Mouse (Mus musculus) hindbrain, embryonic 10.5 days (tissue): Measurements from ENCODE around the gene Arid1b. TPM values are rescaled to one million over a fixed set of nuclear protein-coding genes. Genes with fewer than 3 reads are reported as not detected.

Source experiments
- DNase-seq: peaks from one replicate; pipeline ENCODE4 v3.0.0-alpha.2; 2017; ENCODE audit warnings: low spot score
- H3K27ac ChIP-seq: fragments of 300-500 bp; sonication (generic); 2 replicates; pipeline ENCODE4 v1.5.1; 2016; ENCODE audit warnings: mild to moderate bottlenecking, moderate library complexity
- H3K27me3 ChIP-seq: fragments of 300-500 bp; sonication (generic); 2 replicates; pipeline ENCODE4 v1.6.1; 2016; ENCODE audit warnings: mild to moderate bottlenecking; ENCODE audit not compliant: poor library complexity, insufficient read depth, severe bottlenecking
- H3K36me3 ChIP-seq: fragments of 300-500 bp; sonication (generic); 2 replicates; pipeline ENCODE4 v1.6.1; 2016; ENCODE audit warnings: mild to moderate bottlenecking, moderate library complexity
- H3K4me1 ChIP-seq: fragments of 300-500 bp; sonication (generic); replicated peaks from 2 replicates; pipeline ENCODE4 v1.6.1; 2016; ENCODE audit warnings: mild to moderate bottlenecking
- H3K4me3 ChIP-seq: fragments of 300-500 bp; sonication (generic); 2 replicates; pipeline ENCODE4 v1.5.1; 2016; ENCODE audit warnings: mild to moderate bottlenecking, moderate library complexity
- H3K9me3 ChIP-seq: fragments of 300-500 bp; sonication (generic); 2 replicates; pipeline ENCODE4 v1.6.1; 2016; ENCODE audit warnings: mild to moderate bottlenecking, moderate library complexity
- WGBS: fragments of 180-500 bp; shearing (Covaris S2); methylation state at CpG from one replicate; pipeline ENCODE4 v1.1.7; 2016; 5-methylcytosine and 5-hydroxymethylcytosine counted together
- polyA plus RNA-seq: library from polyadenylated mRNA; unstranded; fragments of >200 nt; fragmentation: Nextera tagmentation; extraction: Ambion mirVana; gene quantifications from 2 replicates; pipeline ENCODE4 v1.2.1, GENCODE M21; 2016

Gene Arid1b
- polyA plus RNA-seq, 1 experiment from 2014 or later: 11.7 TPM

DNA sequence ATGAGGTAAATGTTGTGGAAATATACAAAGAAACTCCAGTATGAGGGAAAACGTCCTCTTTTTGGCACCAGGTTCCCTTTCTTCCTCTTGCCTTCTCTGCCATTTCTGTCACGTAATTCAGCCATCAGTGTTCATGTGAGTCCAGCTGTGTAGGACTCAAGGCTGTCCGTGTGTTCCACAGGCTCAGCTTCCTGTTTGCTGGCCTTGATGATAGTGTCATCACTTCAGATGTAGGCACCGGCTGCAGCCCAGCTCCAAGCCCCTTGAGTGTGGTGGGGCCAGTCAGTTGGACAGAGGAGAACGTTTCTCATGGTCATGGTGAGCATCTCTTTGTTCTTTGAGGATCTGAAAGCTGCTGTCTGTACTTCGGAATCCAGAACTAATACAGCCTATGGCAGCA is 61.3 kb downstream of the Arid1b start:
- DNase-seq: no peak
- Histone ChIP-seq H3K9me3 (no peaks in the 10 kb centered on the region), H3K27me3 (no peaks in the 10 kb centered on the region), H3K27ac (no peak overlapping the region), H3K4me3 (no peak overlapping the region), H3K36me3 (peaks cover 20% of the 10 kb centered on the region), H3K4me1 (peaks cover 76% of the 10 kb centered on the region)
- 82% methylated on average over 6 of the region's 6 CpGs for WGBS

DNA sequence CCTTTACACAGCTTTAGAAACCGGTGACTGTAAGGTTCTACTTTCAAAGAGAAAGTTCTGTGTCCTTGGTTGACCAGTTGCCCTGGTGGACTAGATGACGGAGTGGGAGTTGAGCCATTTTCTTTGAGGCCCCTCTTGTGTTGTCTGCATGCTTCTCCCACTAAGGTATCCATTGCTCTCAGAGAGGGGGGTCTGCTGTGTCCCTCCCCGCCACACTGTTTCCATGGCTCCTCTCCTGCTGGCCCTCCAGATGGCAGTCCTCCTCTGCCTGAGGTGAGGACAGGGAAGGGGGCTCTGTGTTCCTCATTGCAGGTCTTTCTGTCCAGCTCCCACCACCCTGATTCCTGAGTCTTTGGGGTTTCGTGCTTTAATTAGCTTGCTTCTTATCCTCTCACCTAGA is 62.5 kb downstream of the Arid1b start:
- WGBS: 70% methylated on average over 4 of the region's 4 CpGs
- Histone ChIP-seq H3K27me3 (no peaks in the 10 kb centered on the region), H3K4me1 (peaks cover 77% of the 10 kb centered on the region), H3K9me3 (no peaks in the 10 kb centered on the region), H3K36me3 (peaks cover 19% of the 10 kb centered on the region), H3K27ac (no peak overlapping the region), H3K4me3 (no peak overlapping the region)
- DNase-seq: no peak

DNA sequence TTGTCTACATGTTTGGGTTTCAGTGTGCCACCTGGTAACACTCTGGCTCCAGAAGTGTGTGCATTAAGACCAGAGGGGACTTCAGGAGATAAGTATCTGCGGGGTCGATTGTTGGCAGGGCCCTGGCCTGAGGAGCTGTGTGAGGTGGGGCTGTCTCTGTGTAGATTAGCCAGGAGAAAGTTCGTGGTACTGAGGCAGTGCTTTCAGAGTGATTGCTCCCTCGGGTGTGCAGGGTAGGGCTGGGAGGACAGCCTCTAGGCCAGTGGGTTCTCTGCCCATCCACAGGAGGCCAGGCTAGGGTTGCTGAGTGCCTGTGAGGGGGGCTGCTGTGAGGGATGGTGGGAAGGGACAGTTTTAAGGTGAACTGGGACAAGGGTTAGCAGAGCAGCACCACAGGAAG is 63.2 kb downstream of the Arid1b start:
- peaks cover 71% of the 10 kb centered on the region for H3K4me1 ChIP-seq

DNA sequence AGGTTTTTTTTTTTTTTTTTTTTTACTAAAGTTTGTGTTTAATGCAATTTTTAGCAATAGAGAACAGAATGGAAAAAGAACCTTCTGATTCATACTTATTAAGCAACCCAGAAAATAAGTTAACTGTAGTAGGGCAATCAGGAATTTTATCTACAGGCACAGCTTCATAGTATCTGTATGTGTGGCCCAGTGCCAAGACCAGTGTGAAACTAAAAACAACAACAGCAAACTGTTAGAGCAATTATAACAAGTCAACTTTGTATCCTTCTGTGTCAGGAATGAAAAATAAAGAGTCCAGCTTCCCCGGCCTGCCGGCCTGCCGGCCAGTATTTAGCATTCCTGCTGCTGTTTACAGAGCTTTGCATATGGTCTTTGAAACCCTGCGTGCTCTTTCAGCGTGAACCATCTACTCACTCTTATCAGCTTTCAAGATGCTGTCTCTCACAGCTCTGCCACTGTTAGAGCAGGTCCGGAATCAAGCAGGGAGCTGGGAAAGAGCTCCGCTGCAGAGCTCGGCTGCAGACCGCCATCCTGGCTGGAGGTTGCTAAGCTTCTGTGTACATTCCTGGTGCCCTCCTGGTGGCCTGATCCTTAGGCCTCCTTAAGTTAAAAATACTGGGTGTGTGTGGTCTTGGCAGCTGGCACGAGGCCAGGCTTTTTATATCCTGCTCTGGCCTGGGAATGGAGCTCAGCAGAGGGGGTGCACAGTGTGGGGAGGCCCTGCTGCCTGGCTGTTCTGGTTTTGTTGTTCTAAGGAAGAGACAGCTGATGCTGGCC is 64.0 kb downstream of the Arid1b start:
- WGBS: 8% methylated on average over 10 of the region's 10 CpGs
- peak; percentile 55 for DNase-seq
- Histone ChIP-seq H3K36me3 (peaks cover 11% of the 10 kb centered on the region), H3K27me3 (no peaks in the 10 kb centered on the region), H3K9me3 (no peaks in the 10 kb centered on the region), H3K4me3 (no peak overlapping the region; the same call in 1 of the 2 replicates), H3K4me1 (peaks cover 63% of the 10 kb centered on the region), H3K27ac (peak overlapping the region; percentile 25)

More for the DNA sequence above, 63.2 kb downstream of the Arid1b start:
- no peak for DNase-seq
- H3K4me3 ChIP-seq: no peak overlapping the region
- H3K9me3 ChIP-seq: no peaks in the 10 kb centered on the region
- peak overlapping the region; percentile 69 for H3K27ac ChIP-seq
- H3K27me3 ChIP-seq: no peaks in the 10 kb centered on the region
- H3K36me3 ChIP-seq: peaks cover 19% of the 10 kb centered on the region
- WGBS: 20% methylated on average over 4 of the region's 4 CpGs

DNA sequence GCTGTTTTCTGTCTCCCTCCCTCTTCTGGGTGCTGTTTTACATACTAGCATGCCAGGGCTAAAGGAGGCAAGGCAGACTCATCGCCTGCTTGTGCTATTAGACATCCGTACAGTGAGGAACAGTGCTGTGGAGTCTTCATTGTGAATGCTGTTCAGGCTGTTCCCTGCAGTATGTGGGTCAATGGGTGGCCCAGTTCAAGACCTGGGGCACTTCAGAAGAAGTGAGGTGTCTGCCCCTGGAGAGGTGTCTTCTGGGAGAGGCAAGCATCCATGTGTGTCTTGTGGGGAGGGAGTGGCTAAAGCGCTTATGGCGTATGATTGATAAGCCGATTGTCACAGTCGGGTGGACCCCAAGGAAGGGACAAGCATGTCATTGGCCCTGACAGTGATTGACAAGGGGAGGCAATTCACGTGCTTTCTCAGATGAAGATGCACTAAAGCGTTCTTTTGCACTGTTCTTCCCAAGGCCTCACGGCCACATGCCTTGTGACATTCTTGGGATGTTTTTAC is 65.0 kb downstream of the Arid1b start:
- Histone ChIP-seq H3K9me3 (no peaks in the 10 kb centered on the region), H3K4me3 (no peak overlapping the region), H3K36me3 (0 out of 2 replicates have a peak, but pooled peaks cover 6% of the 10 kb centered on the region), H3K27me3 (no peaks in the 10 kb centered on the region), H3K27ac (no peak overlapping the region), H3K4me1 (peaks cover 61% of the 10 kb centered on the region)
- DNase-seq: no peak
- 60% methylated on average over 9 of the region's 9 CpGs for WGBS

DNA sequence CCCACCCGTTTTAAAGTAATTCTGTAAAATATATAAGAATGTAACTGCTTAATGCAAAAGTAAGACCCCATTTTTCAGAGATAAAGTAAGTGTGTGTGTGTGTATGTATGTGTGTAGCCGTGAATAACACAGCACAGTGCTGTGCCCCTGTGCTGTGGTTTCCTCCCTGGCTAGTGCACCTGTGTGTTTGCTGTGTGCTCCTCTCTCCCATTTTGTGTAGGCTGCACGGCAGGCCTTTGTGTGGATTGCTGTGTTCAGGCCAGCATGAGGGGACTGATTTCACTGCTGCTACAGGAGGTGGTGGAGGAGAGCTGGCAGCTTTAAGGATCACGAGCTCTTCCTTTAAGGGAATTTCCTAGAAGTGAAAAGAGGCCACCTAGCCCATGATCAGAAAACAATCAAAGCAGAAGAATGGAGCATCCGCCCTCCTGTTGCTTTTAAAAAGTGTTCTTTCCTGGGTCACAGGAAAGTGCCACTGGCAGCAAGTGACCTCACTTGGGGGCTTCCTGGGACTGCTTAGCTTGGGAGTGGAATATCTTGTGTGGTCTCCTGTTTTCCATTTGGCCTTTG is 66.5 kb downstream of the Arid1b start:
- H3K27ac ChIP-seq: no peak overlapping the region
- DNase-seq: no peak
- peaks cover 67% of the 10 kb centered on the region for H3K4me1 ChIP-seq
- H3K9me3 ChIP-seq: no peaks in the 10 kb centered on the region
- H3K27me3 ChIP-seq: no peaks in the 10 kb centered on the region
- H3K36me3 ChIP-seq: 0 out of 2 replicates have a peak, but pooled peaks cover 2% of the 10 kb centered on the region
- 52% methylated on average over 5 of the region's 5 CpGs for WGBS
- no peak overlapping the region for H3K4me3 ChIP-seq

DNA sequence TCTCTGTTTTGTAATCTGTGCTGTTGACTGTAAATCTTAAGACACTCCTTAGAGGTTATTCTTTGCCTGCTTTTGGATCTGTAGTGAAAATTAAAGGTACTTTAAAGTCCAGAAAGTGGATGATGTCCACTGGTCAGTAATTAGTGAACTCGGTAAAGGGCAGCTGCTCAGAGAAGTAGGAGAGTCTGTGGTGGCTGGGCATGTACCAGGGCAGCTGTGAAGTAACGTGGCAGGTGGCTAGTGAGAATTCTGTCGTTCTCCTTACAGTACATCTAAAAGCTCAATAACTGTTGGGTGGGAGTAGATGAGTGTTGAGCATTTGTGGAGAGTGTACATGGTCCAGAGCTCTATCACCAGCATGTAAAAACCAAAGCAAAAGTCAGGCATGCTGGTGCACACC is 67.1 kb downstream of the Arid1b start:
- DNase-seq: no peak
- Histone ChIP-seq H3K4me3 (no peak overlapping the region), H3K36me3 (no peaks in the 10 kb centered on the region), H3K27me3 (no peaks in the 10 kb centered on the region), H3K4me1 (peaks cover 67% of the 10 kb centered on the region), H3K9me3 (no peaks in the 10 kb centered on the region), H3K27ac (no peak overlapping the region)
- WGBS: 86% methylated on average over 3 of the region's 3 CpGs

DNA sequence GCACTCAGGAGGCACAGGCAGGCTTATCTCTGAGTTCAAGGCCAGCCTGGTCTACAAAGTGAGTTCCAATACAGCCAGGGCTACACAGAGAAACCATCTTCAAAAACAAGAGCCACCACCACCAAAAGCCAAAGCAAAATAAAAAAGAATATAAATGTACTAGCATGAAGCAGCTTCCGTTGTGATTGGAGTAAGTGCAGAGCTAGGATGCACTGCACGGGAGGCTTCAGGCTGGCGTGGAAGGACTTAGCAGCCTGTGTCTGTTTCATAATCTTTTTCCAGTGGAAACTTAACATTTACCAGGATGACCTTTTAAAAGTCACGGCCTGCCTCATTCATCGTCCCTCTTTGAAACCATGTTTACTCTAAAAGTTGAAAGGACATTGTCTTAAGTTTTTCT is 67.5 kb downstream of the Arid1b start:
- Histone ChIP-seq H3K9me3 (no peaks in the 10 kb centered on the region), H3K27me3 (no peaks in the 10 kb centered on the region), H3K4me3 (no peak overlapping the region), H3K27ac (no peak overlapping the region), H3K36me3 (no peaks in the 10 kb centered on the region), H3K4me1 (peaks cover 67% of the 10 kb centered on the region)
- no peak for DNase-seq
- WGBS: 77% methylated on average over 5 of the region's 5 CpGs

DNA sequence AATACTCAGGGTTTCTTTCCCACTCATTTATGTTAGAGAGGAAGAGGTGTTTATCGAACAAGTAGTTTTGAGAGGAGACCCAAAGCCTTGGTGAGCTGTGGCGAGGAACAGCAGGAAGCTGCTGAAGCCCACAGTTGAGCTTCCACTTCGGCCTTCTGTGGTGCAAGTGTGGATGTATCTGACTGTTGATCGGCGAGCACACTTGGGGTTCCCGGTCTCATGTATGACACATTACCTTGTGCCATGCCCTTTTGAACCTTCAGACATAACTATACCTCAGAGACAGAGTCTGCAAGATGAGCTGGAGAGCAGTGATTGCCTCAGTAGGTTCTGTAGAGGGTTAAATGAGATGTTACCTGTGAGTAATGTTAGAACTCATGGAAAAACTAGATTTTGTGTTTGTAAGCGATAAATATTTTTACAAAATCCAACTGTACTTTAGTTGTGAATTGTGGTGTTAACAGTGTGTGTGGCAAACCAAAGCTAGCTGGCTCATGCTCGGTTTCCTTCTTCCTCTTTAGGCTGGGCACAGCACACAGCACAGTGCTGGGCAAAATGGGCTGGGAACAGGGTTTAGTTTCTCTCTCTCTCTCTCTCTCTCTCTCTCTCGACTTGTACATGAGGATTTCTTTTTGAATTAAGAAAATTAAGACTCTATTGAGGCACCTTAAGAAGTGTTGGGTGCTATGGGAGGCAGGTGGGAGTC is 69.5 kb downstream of the Arid1b start:
- Histone ChIP-seq H3K27ac (no peak overlapping the region), H3K4me1 (peaks cover 65% of the 10 kb centered on the region), H3K4me3 (no peak overlapping the region), H3K9me3 (no peaks in the 10 kb centered on the region), H3K36me3 (no peaks in the 10 kb centered on the region), H3K27me3 (no peaks in the 10 kb centered on the region)
- DNase-seq: no peak
- WGBS: 91% methylated on average over 9 of the region's 9 CpGs

DNA sequence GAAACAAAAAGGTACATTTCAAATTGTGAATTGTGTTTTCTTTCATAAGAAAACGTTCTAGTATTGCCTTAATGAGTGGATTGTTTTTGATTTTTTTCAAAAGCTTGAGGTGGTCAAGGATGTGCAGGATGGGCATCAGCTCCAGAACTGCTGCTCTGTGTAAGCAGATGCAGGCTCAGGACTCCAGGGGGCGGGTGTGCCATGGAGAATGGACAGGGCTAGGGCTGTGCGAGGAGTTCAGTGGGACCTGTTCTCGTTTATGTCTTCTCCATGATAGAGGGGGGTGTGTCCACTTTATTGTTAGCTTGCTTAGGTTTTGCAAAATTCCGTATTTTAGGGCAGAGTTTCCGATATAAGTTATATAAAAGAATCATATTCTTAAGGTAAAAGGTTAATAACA is 70.6 kb downstream of the Arid1b start:
- Histone ChIP-seq H3K4me1 (peaks cover 61% of the 10 kb centered on the region), H3K9me3 (no peaks in the 10 kb centered on the region), H3K27ac (no peak overlapping the region), H3K36me3 (no peaks in the 10 kb centered on the region), H3K4me3 (no peak overlapping the region), H3K27me3 (no peaks in the 10 kb centered on the region)
- WGBS: 81% methylated on average over 6 of the region's 6 CpGs
- DNase-seq: no peak

DNA sequence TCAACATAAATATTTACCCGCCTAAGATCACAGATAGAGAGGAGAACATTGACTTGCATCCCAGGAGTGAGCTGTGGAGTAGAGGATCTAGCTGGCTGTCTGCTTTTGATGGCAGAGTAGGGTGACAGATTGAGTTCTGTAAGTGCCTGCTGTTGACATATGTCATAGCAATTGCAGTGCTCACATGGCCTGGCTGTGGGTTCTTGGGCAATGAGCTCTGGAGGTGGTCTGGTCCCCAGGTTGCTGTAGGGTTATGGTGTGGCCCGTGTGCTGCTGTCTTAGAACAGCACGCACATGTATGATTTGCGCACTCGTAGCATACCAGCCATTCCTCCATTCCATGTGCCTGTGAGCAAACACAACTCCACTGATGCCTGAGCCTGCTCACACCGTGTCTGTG is 71.1 kb downstream of the Arid1b start:
- no peak for DNase-seq
- no peaks in the 10 kb centered on the region for H3K36me3 ChIP-seq
- peaks cover 59% of the 10 kb centered on the region for H3K4me1 ChIP-seq
- WGBS: 93% methylated on average over 6 of the region's 6 CpGs
- H3K27me3 ChIP-seq: no peaks in the 10 kb centered on the region
- H3K27ac ChIP-seq: no peak overlapping the region
- no peak overlapping the region for H3K4me3 ChIP-seq
- H3K9me3 ChIP-seq: no peaks in the 10 kb centered on the region

DNA sequence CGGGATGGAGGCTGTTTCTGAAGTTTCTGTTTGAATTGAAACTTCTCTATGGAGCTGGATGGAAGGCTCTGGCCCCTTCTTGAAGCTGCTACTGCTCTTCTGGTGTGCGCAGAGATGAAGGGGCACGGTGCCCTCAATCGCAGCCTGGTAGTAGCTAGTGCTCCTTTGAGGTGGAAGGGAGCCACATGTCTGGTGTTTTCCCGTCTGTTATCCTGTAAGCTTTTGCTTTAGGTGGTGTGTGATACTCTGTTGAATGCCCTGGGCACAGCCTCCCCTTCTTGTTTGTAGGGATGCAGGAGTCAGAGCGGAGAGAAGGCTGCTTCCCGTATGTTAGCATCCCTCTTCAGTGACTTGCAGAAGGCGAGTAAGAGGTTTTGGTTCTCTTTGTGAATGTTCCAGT is 72.7 kb downstream of the Arid1b start:
- Histone ChIP-seq H3K27me3 (no peaks in the 10 kb centered on the region), H3K9me3 (no peaks in the 10 kb centered on the region), H3K4me1 (peaks cover 56% of the 10 kb centered on the region), H3K36me3 (0 out of 2 replicates have a peak, but pooled peaks cover 12% of the 10 kb centered on the region), H3K4me3 (no peak overlapping the region), H3K27ac (no peak overlapping the region)
- WGBS: 84% methylated on average over 8 of the region's 8 CpGs
- no peak for DNase-seq

DNA sequence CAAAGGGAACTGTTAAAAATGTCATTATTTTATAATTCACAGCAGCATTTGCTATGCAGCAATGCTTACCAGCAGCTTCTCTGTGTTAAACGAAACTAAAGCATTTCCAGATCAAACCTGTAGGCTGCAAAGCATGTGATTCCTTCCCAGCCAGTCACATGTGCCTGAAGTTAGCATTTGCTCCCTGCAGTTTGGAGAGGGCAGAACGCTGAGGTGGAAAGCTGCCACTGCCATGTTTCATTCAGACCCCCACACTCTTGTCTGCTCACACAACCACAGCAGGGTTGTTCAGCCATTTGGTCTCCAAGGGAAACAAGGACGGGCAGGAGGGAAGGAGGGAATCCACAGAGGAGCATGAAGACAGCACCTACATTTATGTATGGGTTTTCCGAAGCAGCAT is 73.1 kb downstream of the Arid1b start:
- no peak for DNase-seq
- Histone ChIP-seq H3K9me3 (no peaks in the 10 kb centered on the region), H3K36me3 (0 out of 2 replicates have a peak, but pooled peaks cover 13% of the 10 kb centered on the region), H3K27me3 (no peaks in the 10 kb centered on the region), H3K4me1 (peaks cover 56% of the 10 kb centered on the region), H3K27ac (no peak overlapping the region), H3K4me3 (no peak overlapping the region)
- WGBS: 53% methylated on average over 4 of the region's 4 CpGs
